Mouse (Mus musculus) cerebellum, adult 8-10 months (tissue): Measurements from ENCODE around the gene Hmga2.

Experiments used
- DNase-seq: peaks from one replicate; pipeline ENCODE4 v3.0.0; 2022

Gene Hmga2

GRCm38 (mm10) chr10:120472606-120473005, 3.7 kb downstream of the Hmga2 start:
- no peak for DNase-seq

DNA sequence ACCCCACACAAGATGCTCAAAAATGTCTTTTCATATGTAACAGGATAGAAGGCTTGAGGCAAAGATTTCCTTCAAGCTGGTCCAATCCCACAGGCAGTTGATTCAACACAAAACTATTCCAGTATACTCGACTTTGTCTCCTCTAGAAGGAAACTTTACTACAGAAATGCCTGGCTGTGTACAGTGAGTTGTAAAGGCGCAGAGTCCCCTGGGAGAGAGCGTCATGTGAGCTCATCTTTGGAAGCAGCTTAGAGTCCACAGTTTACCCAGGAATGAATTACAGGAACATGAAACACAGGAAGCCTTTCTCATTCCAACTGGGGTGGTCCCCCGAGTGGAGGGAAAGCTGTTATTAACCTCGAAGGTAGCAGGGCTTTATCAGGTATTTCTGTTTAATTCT, 11.1 kb downstream of the Hmga2 start:
- DNase-seq = no peak

DNA sequence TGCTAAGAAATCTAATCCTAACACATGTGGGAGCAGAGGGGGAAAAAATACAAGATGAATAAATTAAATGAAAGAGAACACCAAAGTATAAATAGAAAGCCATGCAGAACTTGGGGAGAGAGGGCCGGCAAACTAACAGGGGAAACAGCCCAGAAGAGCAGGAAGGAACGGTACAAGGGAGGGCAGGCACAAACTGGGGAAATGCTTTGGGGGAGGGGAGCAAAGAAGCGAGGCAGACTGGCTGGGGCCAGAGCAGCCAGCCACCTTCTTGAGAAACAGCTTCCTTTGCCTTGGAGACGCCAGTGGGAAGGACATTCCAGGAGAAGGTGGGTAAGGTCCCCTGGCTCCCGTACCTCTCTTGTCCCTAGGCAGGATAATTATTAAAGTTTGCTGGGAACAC, 14.5 kb downstream of the Hmga2 start:
- DNase-seq = no peak

GRCm38 (mm10) chr10:120461301-120461700, 15.0 kb downstream of the Hmga2 start:
- no peak for DNase-seq

DNA sequence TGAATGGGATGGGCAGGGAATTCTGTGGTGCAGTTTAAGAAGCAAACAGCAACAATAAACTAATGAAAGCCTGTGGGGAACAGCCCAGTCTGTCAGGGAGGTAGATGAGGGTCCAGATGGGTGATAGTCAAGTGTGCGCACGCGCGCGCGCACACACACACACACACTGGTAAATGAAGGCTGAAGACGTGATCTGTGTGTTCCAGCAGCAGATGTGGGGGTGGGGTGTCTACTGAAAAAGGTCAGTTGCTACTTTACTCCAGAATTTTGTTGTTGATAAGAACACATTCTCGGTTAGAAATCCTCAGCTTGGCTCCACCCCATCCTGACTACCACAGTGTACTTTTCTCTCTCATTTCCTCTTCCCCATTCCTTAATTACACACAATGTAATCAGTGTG, 17.4 kb downstream of the Hmga2 start:
- DNase-seq = no peak

DNA sequence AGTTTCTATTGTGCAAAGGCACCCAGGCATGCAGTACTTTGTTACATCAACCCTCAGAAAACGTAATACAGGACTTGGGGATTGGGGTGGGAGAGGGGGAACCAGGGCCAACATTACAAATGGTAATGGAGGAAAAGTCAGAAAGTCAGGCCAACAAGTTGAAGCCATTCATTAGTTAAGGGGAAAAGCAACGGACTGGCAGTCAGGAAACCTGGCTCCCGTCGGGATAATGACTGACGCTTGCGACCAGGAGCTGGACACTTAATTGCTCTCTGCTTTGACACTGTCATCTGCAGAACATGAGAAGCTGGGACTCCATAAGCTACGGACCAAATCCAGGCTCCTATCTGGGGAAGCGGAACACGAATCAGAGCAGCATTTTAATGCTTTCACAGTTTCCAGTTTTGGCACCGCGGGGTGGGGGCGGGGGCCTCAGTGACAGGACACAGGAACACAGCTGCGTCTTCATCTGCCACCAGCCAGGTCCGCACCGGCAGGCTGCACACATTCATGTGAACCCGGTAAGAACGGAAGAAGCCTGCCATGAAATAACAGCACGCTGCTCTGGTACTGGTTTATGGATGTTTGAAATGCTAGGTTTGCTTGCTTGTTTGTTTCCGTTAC, 26.5 kb downstream of the Hmga2 start:
- DNase-seq = no peak

DNA sequence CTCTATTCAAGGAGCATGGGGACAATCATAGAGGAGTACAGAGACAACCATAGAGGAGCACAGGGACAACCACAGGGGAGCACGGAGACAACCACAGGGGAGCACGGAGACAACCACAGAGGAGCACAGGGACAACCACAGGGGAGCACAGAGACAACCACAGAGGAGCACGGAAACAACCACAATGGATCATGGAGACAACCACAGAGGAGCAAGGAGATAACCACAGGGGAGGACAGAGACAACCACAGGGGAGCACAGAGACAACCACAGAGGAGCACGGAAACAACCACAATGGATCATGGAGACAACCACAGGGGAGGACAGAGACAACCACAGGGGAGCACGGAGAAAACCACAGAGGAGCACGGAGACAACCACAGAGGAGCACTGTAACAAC, 29.5 kb downstream of the Hmga2 start:
- DNase-seq = no peak

GRCm38 (mm10) chr10:120446206-120446605, 30.1 kb downstream of the Hmga2 start:
- DNase-seq = no peak

GRCm38 (mm10) chr10:120444463-120445070, 31.7 kb downstream of the Hmga2 start:
- DNase-seq = no peak

- DNase-seq = no peak
Observed at GRCm38 (mm10) chr10:120443757-120444311, 32.4 kb downstream of the Hmga2 start.

DNA sequence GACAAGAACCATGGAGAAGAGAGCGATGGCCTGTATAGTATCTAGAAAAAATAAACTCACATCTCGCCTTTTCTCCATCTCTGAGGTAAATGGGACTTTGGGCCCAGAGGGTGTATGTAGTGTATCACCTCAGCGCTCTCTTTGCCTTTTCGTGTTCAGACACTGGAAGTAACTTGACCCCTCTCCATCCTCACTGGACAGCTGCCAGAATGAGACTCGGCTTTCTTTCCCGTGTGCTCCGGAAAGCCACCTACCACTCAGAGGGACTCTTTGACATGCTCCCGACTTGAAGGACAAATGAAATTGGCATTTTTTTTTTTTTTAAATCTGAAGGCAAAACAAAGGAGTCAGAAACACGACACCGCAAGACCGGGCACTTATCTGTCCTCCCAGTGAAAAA, 35.0 kb downstream of the Hmga2 start:
- no peak for DNase-seq

GRCm38 (mm10) chr10:120434433-120434832, 41.8 kb downstream of the Hmga2 start:
- DNase-seq = no peak

- no peak for DNase-seq
Observed at GRCm38 (mm10) chr10:120433463-120433815, 42.8 kb downstream of the Hmga2 start.

DNA sequence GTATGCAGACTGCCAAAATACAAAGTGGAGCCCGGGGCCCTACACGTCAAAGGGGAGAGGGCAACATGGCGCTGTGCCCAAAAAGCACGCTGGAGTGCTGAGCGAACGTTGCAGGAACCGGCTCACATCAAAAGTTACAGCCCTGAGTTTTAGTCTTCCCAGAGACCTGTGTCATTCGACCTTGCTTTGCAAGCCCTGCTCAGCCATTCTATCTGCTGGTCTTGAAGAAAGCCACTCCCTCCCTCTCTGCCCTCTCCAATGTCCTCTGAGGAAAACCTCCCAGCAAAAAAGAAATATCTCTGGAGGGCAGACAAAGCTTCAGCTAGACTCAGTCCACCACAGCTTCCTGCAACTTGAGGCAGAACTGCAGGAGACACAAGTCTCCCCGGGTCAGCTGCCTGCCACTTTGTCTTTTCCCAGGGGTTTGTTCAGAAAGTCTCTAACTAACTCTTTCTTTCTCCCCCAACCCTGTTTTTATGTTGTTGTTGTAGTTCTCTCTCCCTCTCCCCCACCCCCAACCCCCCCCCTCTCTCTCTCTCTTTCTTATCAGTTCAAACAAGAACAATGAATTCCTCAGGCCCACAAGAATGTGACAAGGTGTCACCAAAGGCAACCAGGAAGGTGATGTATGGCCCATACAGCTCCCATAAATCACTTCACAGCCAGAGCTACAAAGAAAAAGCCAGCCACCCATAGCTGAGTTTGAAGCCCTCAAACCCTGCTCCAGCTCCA, 43.4 kb downstream of the Hmga2 start:
- no peak for DNase-seq

GRCm38 (mm10) chr10:120432081-120432480, 44.2 kb downstream of the Hmga2 start:
- no peak for DNase-seq

GRCm38 (mm10) chr10:120431435-120431834, 44.8 kb downstream of the Hmga2 start:
- DNase-seq = no peak

DNA sequence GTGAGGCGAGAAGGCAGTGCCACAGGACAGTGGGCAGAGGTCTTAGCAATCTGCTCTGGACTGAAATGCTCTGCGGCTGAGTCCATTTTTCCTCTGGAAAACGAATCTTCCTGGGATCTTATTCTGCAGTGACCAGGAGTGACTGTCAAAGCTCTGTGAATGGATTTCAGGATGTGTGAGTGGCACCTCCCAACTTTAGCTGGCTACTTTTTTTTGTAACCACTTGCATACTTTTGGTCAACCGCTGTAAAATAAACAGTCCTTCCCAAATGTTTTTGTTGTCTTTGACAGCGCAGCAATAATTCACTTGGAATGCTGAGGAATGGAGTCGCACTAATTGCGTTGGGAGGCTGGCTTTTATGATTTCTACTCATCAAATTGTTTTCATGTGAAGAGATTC, 45.8 kb downstream of the Hmga2 start:
- DNase-seq = no peak

DNA sequence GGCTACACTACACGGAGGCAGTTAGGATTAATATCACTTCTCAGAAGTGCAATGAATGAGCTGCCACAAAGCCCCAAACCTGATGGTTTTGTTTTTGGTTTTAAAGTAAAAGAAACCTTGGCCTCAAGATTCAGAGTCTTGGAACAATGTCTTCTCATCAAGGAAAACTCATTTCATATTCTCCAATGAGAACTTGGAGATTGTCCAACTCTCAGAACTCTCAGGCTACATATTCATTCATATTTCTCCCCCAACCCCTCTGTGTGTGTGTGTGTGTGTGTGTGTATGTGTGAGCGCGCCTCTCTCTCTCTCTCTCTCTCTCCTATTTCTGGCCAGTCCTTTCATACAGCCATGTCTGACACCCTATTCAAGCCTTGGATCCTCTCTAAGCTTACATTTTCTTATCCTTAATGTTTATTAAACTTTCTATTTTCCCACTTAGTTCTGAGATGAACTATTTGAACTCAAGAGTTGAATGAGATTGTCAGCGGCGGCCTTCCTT, 46.5 kb downstream of the Hmga2 start:
- DNase-seq = no peak

- DNase-seq = no peak
Observed at GRCm38 (mm10) chr10:120429199-120429551, 47.1 kb downstream of the Hmga2 start.

- peak; percentile 11 for DNase-seq
Observed at GRCm38 (mm10) chr10:120428430-120429198, 47.7 kb downstream of the Hmga2 start.

DNA sequence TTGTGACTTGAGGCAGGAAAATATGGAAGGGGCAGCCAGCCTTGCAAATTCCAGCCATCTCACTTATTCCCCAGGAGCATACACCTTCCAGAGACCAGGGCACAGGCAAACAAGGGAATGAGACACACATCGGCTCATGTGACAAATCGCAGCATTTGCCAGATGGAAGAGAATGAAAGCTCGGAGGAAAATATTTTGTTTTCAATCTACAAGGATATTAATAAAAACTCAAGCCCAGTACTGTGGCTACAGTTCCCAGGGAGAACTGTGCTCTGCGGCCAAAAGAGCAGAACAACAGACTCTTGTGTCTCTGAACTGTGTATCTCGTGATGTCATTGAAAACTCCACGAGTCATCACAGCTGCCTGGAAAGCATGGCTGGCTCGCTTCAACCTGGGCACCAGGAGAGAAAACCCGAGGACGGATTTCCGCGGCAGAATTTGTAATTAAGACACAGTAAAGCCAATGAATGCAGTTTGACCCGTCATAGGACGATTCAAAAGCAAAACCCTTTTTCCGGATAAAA, 50.1 kb downstream of the Hmga2 start:
- no peak for DNase-seq

- no peak for DNase-seq
Observed at GRCm38 (mm10) chr10:120424015-120424414, 52.3 kb downstream of the Hmga2 start.

DNA sequence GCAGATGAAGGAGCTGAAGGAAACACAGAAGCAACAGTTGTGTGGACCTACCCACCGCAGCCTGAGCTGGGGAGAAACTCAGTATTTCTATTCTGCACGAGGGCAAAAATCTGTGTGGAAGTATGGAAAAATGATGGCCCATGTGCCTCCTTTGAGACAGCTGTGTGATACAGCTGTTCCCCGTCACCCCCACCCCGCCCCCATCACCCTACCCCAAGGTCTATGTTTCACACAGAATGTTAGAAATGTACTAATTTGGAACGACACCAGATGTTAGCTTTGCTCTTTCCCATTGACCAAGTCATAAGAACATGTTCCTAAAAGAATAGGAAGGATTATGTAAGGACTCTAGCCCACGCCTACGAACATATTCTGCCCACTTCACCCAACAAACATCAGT, 53.0 kb downstream of the Hmga2 start:
- DNase-seq = no peak
